Mouse (Mus musculus) cerebellum, adult 11 months (tissue): ENCODE measurements around the gene Mapk13.
A peak's percentile ranks its signal among the peaks of the same experiment; 100 is the strongest.

Experiments used
- DNase-seq: peaks from one replicate; pipeline ENCODE4 v3.0.0; 2022

The Mapk13 gene

DNA sequence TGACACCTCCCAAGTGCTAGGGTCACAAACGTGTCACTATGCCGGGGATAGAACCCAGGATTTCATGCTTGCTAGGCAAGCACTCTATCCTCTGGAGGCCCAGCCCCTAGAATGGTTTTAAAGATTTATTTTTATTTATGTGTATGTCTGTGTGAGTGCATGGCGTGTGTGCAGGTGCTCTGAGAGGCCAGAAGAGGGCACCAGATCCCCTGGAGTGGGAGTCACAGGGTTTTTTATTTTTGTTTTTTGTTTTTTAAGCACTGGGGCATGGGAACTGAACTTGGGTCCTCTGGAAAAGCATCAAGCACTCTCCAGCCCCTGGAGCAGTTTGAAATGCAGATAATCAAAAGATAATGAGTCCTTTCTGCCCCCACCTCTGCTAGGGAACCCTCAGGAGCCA is 7.7 kb downstream of the Mapk13 start:
- no peak for DNase-seq

DNA sequence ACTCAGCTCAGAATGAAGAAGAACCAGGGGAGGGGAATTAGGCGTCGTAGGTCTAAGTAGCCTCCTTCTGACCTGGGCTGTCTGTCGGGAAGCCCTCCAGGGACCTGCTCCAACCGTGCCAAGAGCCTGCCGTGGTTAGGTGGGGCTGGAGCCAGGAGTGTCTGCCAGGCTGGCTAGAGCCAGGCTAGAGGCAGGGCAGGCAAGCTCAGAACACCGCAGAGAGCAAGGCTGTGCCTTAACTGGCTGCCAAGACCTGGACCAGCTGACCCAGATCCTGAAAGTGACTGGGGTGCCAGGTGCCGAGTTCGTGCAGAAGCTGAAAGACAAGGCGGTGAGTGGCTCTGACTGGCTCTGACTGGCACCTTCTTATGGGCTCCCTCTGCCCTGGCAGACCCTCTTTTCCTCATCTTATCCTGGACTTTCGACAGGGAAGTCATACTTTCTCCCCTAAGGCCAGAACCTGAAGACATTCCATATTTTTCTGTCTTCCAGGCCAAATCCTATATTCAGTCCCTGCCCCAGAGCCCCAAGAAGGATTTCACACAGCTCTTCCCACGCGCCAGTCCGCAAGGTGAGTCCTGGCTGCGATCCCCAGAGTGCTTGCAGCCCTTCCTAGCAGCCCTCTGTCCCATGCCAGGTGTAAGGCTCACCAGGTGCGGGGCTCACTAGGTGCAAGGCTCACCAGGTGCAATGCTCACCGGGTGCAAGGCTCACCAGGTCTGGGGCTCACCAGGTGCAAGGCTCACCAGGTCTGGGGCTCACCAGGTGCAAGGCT is 8.3 kb downstream of the Mapk13 start:
- DNase-seq: peak; percentile 97

DNA sequence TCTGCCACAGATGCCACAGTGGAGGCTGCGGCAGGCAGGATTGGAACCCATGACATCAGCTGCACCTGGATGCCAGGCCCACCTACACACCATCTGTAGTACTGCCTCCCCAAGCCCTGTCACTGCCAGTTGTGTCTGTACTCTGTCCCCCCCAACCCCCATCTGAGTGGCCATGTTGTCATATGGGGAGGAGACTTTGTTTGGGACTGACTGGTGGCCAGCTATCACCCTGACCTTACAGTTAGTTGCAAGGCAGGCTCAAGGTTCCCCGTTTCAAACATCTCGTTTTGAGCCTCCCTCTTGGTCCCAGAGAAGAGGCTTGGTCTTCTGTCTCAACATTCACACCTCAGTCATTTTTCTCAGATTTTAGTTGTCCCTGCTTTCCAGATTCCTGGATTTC is 10.6 kb downstream of the Mapk13 start:
- DNase-seq: no peak

DNA sequence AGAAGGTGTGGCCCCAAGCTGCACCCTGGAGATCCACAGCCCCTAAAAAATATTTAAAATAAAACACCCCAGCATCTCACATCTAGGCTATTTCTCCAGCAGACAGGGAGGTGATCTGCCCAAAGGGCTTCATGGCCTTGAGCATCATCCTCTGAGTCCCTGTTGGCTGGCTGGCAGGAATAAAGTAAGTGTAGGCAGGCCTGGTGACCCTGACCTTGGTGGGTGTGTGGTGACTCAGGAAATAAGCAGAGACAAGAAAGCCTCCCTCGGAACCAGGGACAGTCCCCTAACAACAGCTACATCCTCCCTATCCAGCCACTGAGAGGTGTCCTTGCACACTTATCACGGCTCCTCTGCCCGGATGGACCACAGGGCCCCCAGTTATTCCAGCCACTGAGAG is 11.7 kb downstream of the Mapk13 start:
- no peak for DNase-seq

DNA sequence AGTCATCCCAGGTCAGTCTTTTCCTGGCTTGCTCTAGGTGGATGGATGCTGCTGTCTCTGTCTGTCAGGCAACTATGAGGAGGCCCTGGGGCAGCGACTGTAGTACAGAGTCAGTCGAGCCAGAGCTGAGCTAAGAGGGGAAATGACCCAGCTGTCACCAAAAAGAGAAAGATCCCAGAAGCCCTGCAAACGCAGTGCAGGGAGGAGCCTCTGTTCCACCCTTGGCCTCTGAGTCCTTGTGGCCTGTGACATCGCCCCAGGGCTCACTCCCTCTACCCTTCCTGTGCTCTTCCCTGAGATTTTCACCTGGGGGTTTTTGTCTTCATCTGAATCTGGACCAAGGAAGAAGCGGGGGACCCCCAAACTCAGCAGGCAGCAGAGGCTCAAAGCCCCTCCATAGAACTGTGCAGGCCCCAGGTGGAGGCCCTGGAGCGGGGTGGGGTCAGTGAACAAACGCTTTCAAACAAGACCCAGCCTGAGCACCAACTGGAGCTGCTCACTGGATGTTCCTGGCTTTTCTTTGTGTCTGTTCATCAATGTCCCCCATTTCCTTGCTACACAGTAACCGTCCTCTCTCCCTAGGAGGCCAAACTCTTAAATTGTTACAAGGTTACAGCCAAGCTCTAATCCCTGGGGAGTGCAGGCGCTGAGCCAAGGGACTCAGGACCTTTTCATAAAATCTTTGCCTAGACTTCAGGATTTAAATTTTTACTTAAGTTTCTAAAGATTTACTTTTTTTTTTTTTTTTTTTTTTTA is 12.4 kb downstream of the Mapk13 start:
- no peak for DNase-seq

DNA sequence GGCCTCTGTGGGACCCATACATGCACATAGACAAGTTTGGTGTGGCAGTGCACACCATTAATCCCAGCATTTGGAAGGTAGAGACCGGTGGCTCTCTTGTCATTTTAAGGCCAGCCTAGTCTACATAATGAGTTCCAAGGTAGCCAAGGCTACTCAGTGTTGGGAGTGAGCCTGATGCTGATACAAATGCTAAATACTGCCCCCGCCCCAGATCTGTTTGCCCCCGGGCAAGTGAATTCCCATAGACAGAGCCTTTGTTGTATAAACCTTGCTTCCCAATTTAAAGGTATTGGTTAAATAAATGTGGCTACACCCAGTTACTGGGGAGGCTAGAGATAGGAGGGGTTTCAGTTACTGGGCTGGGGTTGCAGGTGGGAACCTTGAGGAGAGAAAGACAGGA is 15.9 kb downstream of the Mapk13 start:
- no peak for DNase-seq

DNA sequence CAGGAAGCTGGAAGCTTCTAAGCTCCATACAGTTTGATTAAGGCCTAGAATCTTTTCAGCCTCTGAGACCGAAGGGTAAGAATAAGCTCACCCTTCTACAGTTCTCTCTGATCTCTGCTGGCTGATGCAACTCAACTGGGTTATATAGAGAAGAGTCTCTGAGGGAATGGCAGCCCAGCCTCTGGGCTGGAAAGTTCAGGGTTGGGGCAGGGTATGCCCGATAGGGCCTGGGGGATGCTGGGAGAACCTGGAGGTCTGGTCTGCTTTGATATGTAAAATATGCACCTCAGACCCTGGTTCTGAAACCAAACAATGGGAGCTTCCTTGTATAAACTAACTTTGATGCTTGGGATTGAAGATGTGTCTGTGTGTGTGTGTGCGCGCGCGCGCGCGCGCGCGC is 18.4 kb downstream of the Mapk13 start:
- no peak for DNase-seq

DNA sequence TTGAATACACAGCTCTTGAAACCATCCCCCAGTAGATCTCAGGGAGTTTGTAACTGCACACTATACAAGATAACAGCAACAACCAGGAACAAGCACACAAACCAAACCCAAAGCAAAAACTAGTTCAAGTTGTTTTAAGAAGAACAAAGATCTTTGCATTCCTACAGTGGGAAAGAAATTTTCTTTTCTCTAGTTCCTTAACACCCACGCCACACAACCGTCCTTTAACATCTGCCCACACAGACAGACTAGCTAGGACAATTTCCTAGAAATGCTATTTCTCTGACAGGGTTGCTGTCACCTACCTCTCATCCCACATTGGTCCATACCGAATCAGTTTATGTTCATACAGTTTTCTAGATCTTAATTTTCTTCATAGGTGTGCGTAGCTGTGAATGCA is 27.9 kb downstream of the Mapk13 start:
- DNase-seq: no peak

DNA sequence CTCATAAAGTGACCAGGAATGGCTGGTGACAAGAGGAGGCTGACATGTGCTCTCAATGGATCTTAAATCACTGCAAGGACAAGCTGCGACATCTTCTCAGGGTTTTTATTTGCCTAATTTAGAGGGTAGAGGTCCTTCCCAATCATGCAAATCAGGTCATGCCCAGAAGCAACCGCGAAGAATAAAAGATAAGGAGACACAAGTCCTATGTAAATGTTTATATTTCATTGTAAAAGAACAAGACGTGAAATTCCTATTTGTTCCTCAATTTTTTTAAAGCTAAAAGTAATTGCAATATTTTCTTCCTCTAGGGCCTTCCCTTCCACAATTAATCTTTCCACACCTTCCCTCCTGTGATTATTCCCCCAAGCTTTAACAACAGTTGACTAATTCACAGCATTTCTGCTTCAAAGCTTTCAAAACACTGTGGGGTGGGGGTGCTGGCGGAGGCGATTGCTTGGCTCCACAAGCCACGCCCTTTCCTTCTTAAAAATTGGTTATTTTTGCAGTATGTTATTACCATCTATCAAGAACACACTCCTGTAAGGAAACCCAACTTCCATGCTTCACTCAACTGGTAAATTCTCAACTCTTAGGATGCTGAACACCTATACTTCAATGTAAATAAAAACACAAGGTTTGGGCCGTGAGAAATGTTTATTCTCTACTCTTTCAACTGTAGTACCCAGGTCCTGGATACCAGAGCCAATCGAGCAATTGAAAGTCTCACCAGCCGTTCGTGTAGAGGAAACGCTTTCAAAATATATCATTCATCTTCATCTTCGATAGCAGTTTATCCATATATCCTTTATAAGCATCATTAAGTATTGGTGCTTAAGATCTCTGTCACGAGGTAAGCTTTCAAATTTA is 30.4 kb downstream of the Mapk13 start:
- DNase-seq: no peak

DNA sequence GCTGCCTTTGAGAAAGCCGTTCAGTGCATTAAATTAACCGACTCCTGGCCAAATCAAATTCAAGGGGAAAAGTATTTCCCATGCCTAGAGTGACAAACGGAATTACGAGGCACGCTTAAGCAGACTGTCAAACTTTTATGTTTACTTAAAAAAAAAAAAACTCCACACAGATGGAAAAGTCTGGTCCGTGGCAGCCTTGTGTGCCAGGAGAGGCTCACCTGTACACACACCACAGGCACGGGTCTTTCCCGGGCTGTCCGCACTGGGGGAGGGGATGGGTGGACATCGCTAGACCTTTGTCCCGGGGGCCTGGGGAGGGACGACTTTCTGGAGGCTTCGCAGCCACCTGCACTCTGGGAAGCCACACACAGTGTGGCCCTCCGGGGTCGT is 31.2 kb downstream of the Mapk13 start:
- no peak for DNase-seq

DNA sequence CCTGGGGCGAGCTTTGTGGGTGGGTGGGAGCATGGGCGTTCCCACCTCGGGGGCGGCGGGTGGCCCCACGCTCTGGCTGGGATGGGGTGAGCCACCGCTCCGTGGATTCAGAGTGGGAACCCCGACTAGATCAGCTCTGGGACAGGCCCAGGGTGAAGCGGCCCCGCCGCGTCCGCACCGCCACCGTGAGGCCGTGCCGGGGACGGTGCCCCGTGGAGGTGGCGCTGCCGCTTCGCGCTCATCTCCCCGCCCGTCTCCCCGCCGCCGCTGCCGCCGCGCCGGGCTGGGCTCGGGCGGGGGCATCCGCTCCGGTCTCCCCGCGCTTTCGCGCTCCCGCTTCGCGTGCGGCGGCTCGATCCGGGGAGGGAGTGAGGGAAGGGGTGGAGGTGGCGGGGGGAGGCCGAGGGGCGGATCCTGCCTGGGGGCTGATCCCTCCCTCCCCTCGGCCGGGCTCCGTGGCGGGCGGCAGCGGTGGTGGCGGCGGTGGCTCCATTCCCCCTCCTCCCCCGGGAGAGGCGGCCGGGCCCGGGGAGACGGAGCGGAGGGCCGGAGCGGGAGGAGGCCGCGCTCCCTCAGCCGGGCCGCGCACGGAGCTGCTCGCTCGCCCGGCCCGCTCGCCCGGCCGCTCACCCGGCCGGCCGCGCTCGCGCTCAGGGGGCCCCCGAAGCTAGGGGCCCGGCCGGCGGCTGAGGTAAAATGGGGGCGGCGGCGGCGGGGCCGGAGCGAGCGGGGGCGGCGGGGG is 31.7 kb downstream of the Mapk13 start, which contains the start of gene Brpf3:
Brpf3 (plus strand) TSS at position 420 of the 742 bp plus-strand sequence.
- DNase-seq: peak; percentile 81

DNA sequence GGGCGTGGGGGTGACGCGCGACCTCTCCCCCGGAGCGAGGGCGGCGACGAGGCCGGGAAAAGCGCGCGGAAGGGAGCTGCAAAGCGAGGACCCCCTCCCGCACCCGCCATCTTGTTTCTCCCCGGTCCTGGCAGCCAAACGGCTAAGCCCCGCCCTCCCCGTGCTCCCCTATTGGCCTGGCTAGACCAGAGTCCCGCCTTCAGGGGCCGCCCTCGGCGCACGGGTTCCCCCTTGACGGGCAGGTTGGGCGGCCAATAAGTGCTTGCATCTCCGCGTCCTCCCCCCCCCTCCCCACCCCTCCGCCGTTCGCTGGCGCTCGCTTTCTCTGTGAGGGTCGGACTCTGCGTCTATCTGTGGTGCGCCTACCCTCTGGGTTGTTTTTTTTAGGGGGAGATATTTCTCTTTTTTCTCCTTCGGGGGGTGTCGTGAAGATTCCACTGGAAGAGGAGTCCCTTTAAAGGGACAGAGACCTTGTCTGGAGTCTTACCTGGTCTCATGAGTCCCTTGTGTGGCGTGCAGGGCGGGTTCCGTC is 32.4 kb downstream of the Mapk13 start:
- peak; percentile 99 for DNase-seq

DNA sequence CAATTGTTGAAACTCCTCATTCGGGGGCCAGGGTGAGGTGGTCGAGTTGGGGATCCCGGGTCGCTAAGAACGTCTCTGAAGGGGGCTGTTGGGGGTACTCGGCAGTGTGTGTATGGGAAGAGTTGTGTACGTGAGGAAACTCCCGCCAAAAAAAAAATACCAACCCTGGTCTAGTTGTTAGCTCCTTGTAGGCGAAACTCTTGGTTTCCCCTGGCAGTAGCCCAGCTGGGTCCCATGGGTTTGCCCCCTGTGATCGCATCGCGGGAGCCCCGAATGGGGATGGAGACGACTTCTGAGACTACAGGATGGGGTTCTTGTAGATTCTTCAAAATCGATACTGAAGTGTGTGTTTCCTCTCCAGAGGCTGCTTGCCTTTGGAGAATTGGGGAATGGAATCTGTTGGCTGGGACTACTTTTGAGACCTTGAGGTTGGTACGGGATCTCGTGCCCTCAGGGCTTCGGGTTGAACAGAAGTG is 32.9 kb downstream of the Mapk13 start:
- no peak for DNase-seq

DNA sequence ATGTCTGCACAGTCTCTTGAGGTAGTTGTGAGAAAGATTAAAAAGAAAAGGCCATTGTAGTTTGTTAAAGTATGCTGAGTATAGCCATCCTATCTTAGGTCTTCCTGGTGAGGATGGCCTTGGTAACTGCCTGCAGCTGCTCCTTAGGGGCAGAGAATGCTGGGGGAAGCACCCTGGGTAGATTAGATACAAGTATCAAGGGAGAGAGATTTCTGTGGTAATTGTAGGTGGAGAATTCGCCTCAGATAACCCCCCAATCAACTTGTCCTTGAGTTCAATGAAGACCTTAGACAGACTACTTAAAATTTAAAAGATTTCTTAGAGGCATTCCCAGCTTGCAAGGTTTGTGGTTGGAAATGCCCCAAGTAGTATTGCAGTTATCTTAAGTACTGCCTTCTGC is 34.2 kb downstream of the Mapk13 start:
- DNase-seq: no peak

DNA sequence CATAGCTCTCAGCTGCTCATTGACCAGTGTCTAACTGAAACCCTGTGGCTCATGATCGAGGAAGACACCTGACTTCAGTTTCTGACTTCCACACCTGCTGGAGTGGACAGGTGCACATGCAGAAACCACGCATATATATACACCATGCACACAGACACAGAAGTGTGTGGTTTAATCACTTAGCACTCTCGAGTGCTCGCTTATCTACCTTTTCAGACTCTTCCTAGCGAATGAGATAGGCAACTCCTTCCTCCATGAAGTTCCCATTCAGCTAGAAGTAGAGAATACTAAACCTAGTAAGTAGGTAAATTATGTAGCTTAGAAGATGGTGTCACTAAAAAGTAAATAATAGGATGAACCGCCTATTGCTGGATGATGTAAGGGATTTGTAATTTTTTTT is 35.9 kb downstream of the Mapk13 start:
- no peak for DNase-seq

DNA sequence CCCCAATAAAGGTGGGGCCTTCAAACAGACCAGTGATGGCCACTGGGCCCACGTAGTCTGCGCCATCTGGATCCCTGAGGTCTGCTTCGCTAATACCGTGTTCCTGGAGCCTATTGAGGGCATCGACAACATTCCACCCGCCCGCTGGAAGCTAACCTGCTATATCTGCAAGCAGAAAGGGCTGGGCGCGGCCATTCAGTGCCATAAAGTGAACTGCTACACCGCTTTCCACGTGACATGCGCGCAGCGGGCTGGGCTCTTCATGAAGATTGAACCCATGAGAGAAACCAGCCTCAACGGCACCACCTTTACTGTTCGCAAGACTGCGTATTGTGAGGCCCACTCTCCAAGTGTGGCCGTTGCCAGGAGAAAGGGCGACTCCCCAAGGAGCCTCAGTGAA is 37.7 kb downstream of the Mapk13 start:
- DNase-seq: no peak

DNA sequence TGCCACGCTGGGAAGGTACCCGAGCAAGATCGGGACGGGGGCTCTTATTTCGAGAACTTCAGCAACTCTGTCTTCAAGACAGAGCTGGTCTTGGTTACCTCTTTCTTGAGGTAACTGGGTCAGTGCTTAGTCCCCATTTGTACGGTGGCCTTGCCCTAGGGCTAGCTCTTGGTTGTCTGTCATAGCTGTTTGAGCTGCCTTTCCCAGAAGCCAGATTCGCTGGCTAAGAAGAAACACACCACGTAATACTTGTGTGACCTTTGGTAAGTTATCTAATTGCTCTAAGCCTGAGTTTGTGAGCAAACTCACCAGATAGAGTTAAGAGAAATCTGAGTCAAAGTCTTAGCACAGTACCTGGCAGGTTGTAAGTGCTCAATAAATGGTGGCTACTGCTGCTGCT is 39.6 kb downstream of the Mapk13 start:
- no peak for DNase-seq

DNA sequence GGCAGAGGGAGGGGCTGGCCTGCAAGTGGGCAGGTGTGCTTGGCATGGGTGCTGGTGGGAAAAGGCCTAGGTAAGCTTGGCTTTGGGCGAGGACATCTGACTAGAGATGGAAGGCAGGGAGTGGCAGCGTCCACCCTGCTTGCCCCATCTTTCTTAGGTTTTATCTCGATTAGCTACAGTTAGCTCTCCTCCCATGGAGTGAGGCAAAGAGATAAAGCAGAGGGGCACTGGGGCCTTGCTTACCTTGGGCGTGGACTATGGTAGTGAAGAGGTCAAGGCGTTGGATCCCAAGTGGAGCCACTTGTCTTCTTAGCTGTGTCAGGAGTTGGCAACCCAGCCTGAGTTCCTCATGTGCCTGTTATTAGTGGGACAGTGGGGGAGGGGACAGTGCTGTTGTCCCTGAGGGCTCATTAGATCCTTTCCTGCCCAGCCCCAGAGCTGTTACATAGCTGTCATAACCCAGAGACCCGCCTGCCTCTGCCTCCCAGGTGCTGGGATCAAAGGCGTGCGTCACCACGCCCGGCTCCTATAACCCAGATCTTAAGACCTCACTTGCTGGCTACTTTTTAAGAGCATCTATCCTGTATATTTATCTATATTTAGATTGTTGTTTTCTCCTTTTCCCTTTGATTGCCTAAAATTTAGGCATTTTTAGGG is 40.2 kb downstream of the Mapk13 start:
- DNase-seq: no peak

DNA sequence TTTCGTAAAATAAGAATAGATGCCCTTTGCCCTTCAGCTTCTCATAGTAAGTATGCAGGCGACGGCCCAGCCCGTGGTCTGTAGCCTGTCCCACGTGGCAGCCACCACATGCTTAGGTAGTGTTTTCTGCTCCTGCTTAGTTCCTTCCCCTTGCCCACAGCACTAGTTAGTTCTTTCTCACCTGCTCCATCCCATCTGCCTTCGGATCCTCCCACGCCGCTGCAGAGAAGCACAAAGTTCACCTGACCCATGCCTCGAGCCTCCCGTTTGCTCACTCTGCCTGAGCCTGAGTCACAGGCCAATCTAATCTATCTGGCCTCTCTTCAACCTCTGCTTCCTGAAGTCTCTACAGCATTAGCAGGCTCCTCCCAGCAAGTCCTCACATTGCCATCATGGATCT is 43.2 kb downstream of the Mapk13 start:
- DNase-seq: no peak

DNA sequence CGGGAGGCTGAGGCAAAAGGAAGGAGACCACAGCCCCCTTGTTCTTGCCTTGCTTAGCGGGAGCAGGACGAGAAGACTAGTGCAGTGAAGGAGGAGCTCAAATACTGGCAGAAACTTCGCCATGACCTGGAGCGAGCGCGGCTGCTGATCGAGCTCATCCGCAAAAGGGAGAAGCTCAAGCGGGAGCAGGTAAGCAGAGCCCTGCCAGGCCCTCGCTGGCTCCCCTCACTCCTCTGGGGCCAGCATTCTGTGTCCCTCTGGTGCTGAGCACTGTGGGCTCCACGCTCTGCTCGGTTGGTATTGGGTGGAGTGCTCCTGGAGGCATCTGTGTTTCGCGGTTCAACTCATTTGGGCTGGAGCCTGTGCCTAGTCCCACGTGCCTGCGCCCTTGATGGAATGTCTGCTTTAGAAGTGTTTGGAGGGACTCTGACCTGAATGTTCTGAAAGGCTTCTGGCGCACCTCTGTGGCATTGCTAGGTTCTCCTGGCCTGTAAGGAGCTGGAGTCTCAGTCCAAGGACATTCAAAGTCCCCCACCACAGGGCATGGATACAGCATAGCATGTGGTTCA is 45.5 kb downstream of the Mapk13 start:
- no peak for DNase-seq

DNA sequence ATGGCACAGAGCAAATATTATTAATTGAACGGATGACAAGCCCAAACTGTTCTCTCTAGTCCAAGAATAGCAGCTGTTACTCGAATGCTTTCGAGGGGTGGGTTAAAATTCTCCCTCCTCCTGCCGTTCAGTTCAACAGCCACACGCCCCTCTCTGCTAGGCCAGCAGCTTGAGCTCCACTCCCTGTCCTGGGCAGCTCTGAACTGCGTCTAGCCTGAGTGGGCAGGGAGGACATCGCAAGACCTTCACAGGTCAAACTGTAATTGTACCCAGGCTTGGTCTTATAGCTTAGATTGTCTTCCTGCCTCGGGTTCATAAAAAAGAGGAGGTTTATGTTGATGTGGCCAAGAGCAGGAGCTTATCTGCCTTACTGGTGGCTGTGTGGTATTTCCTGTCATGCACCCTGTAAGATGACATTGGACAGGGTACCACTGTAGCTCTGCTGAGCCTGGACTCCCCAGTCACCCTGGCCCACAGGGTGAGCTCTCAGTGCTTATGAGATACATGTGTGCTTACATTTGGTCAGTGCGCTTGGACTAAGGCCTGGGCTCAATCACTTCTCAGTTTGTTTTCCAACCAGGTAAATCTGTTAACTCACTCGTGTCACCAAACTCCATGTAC is 46.4 kb downstream of the Mapk13 start:
- no peak for DNase-seq
